Mouse (Mus musculus): Measurements from ENCODE around the gene Rab4a. TPM values are rescaled to one million over a fixed set of nuclear protein-coding genes. Genes with fewer than 3 reads are reported as not detected.

The Rab4a gene
- polyA plus RNA-seq, 1 experiment from 2014 or later: 50.8 TPM

DNA sequence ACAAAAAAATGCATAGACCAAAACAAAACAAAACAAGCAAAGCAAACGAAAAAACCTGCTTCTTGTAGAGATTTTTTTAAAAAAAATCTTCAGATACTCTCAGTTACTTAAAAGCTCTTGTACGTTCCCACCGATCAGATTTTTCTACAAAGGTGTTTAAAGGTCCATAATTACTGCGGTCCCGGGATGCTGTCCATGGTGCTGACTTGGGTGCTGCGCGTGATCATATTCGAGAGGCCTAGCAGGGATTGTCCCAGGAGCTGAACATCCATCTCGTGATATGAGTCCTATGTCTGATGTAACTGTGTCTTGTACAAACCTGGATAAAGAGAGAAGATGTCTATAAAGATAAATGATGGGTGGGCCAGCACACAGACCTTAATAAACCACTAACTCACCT is 32.7 kb downstream of the Rab4a start:
- Histone ChIP-seq H3K9me3 (ENCODE audit: low read length) (no peaks in the 10 kb centered on the region), H3K27ac (ENCODE audit: low read length) (no peak overlapping the region), H3K27me3 (ENCODE audit: insufficient read depth, low read length) (no peaks in the 10 kb centered on the region), H3K36me3 (ENCODE audit: insufficient read depth, low read length) (peaks cover 24% of the 10 kb centered on the region), H3K4me1 (ENCODE audit: insufficient read depth, low read length) (no peaks in the 10 kb centered on the region), H3K4me3 (ENCODE audit: low read length) (no peak overlapping the region), H3K4me2 (replicated peaks; ENCODE audit: low read depth, low read length) (no peak overlapping the region), H3K9ac (replicated peaks; ENCODE audit: low read length) (no peak overlapping the region)
- 68% methylated on average over 9 of the region's 9 CpGs for WGBS
- ATAC-seq (ENCODE audit: low FRiP score, low TSS enrichment): no peak

- WGBS: 90% methylated on average over 15 of the region's 15 CpGs
Measured at GRCm38 (mm10) chr8:123840578-123841345, 35.0 kb downstream of the Rab4a start.

GRCm38 (mm10) chr8:123842086-123842485 is 36.3 kb downstream of the Rab4a start:
- H3K27ac ChIP-seq (ENCODE audit: low read length): no peak overlapping the region
- H3K4me1 ChIP-seq (ENCODE audit: insufficient read depth, low read length): no peaks in the 10 kb centered on the region
- no peak overlapping the region for H3K9ac ChIP-seq (replicated peaks; ENCODE audit: low read length)
- H3K36me3 ChIP-seq (ENCODE audit: insufficient read depth, low read length): peaks cover 4% of the 10 kb centered on the region; the same call in 1 of the 2 replicates
- H3K9me3 ChIP-seq (ENCODE audit: low read length): no peaks in the 10 kb centered on the region
- no peak overlapping the region for H3K4me2 ChIP-seq (replicated peaks; ENCODE audit: low read depth, low read length)
- H3K4me3 ChIP-seq (ENCODE audit: low read length): no peak overlapping the region
- WGBS: 91% methylated on average over 12 of the region's 12 CpGs
- ATAC-seq (ENCODE audit: low FRiP score, low TSS enrichment): no peak
- no peaks in the 10 kb centered on the region for H3K27me3 ChIP-seq (ENCODE audit: insufficient read depth, low read length)

More at GRCm38 (mm10) chr8:123840578-123841345, 35.0 kb downstream of the Rab4a start:
- H3K27me3 ChIP-seq (ENCODE audit: insufficient read depth, low read length): no peaks in the 10 kb centered on the region
- no peak overlapping the region for H3K27ac ChIP-seq (ENCODE audit: low read length)
- no peaks in the 10 kb centered on the region for H3K4me1 ChIP-seq (ENCODE audit: insufficient read depth, low read length)
- H3K36me3 ChIP-seq (ENCODE audit: insufficient read depth, low read length): peaks cover 4% of the 10 kb centered on the region; the same call in 1 of the 2 replicates
- H3K9ac ChIP-seq (replicated peaks; ENCODE audit: low read length): no peak overlapping the region
- no peak for ATAC-seq (ENCODE audit: low FRiP score, low TSS enrichment)
- no peaks in the 10 kb centered on the region for H3K9me3 ChIP-seq (ENCODE audit: low read length)
- no peak overlapping the region for H3K4me3 ChIP-seq (ENCODE audit: low read length)
- no peak overlapping the region for H3K4me2 ChIP-seq (replicated peaks; ENCODE audit: low read depth, low read length)

GRCm38 (mm10) chr8:123844341-123844740 is 38.6 kb downstream of the Rab4a start:
- Histone ChIP-seq H3K4me3 (ENCODE audit: low read length) (no peak overlapping the region), H3K4me2 (replicated peaks; ENCODE audit: low read depth, low read length) (no peak overlapping the region), H3K27me3 (ENCODE audit: insufficient read depth, low read length) (no peaks in the 10 kb centered on the region), H3K4me1 (ENCODE audit: insufficient read depth, low read length) (no peaks in the 10 kb centered on the region), H3K27ac (ENCODE audit: low read length) (no peak overlapping the region), H3K9ac (replicated peaks; ENCODE audit: low read length) (no peak overlapping the region), H3K36me3 (ENCODE audit: insufficient read depth, low read length) (no peaks in the 10 kb centered on the region), H3K9me3 (ENCODE audit: low read length) (no peaks in the 10 kb centered on the region)
- ATAC-seq (ENCODE audit: low FRiP score, low TSS enrichment): no peak
- WGBS: 76% methylated on average over 7 of the region's 7 CpGs

DNA sequence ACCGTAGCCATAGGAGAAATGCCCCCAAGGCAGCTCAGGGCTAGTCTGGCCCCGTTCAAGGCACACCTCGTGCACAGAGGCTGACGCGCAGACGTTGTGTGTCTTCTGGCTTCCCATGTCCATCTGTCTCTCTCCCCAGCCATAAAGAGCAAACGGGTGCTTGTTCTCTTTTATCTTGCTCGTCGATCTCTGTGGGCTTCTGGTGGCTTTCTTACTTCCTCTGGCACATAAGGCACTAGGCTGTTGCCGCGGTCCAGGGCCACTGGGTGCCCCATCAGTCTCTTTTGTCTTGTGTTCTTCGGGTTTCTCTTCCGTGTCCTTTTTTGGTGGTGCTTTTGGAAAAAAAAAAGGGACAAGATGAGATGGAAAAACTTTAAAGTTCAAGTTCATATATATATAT is 39.3 kb downstream of the Rab4a start:
- 72% methylated on average over 13 of the region's 13 CpGs for WGBS
- Histone ChIP-seq H3K4me1 (ENCODE audit: insufficient read depth, low read length) (no peaks in the 10 kb centered on the region), H3K4me3 (ENCODE audit: low read length) (no peak overlapping the region), H3K9me3 (ENCODE audit: low read length) (no peaks in the 10 kb centered on the region), H3K27ac (ENCODE audit: low read length) (no peak overlapping the region), H3K9ac (replicated peaks; ENCODE audit: low read length) (no peak overlapping the region), H3K27me3 (ENCODE audit: insufficient read depth, low read length) (no peaks in the 10 kb centered on the region), H3K36me3 (ENCODE audit: insufficient read depth, low read length) (no peaks in the 10 kb centered on the region), H3K4me2 (replicated peaks; ENCODE audit: low read depth, low read length) (no peak overlapping the region)
- no peak for ATAC-seq (ENCODE audit: low FRiP score, low TSS enrichment)

DNA sequence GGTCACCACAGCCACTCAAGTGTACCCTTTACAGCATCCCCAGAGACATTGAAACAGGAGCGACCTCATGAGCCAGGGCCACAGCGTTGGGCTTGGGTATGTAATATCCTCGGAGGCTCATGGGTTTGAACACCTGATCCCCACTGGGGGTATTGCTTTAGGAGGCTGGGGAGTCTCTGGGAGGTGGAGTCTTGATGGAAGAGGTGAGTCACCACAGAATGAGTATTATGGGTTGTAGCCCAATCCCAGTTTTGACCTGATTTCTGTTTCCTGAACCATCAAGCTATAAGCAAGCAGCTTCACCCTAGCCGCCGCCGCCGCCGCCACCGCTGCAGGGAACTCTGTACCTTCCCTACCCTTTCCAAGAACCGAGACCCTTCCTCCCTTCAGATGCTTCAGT is 40.2 kb downstream of the Rab4a start:
- 89% methylated on average over 10 of the region's 10 CpGs for WGBS

DNA sequence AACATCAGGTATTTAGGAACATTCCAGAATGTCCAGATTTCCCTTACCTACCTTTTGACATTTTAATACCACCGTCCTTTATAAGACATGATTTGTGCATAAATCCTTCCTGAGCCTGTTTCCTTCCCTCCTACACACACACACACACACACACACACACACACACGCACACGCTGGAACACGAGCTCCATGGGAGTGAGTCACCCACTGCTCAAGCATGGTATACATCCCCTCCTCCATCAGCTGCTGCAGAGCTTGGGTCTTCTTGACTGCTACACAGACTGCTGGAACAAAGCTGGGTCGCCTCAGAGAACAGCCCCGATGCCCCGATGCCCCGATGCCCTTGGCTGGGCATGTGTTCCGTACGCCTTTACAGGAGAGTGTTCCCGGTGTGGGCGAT is 40.7 kb downstream of the Rab4a start:
- 83% methylated on average over 12 of the region's 12 CpGs for WGBS
- no peaks in the 10 kb centered on the region for H3K36me3 ChIP-seq (ENCODE audit: insufficient read depth, low read length)

More for the DNA sequence above, 40.2 kb downstream of the Rab4a start:
- Histone ChIP-seq H3K4me3 (ENCODE audit: low read length) (no peak overlapping the region), H3K4me1 (ENCODE audit: insufficient read depth, low read length) (no peaks in the 10 kb centered on the region), H3K27ac (ENCODE audit: low read length) (no peak overlapping the region), H3K9ac (replicated peaks; ENCODE audit: low read length) (no peak overlapping the region), H3K27me3 (ENCODE audit: insufficient read depth, low read length) (no peaks in the 10 kb centered on the region), H3K4me2 (replicated peaks; ENCODE audit: low read depth, low read length) (no peak overlapping the region), H3K36me3 (ENCODE audit: insufficient read depth, low read length) (no peaks in the 10 kb centered on the region), H3K9me3 (ENCODE audit: low read length) (no peaks in the 10 kb centered on the region)
- ATAC-seq (ENCODE audit: low FRiP score, low TSS enrichment): no peak

GRCm38 (mm10) chr8:123847546-123847945 is 41.8 kb downstream of the Rab4a start:
- Histone ChIP-seq H3K4me2 (replicated peaks; ENCODE audit: low read depth, low read length) (no peak overlapping the region), H3K9ac (replicated peaks; ENCODE audit: low read length) (no peak overlapping the region), H3K36me3 (ENCODE audit: insufficient read depth, low read length) (no peaks in the 10 kb centered on the region), H3K4me1 (ENCODE audit: insufficient read depth, low read length) (no peaks in the 10 kb centered on the region), H3K9me3 (ENCODE audit: low read length) (no peaks in the 10 kb centered on the region), H3K27ac (ENCODE audit: low read length) (no peak overlapping the region), H3K27me3 (ENCODE audit: insufficient read depth, low read length) (no peaks in the 10 kb centered on the region), H3K4me3 (ENCODE audit: low read length) (no peak overlapping the region)
- no peak for ATAC-seq (ENCODE audit: low FRiP score, low TSS enrichment)
- 63% methylated on average over 3 of the region's 3 CpGs for WGBS

More for the DNA sequence above, 40.7 kb downstream of the Rab4a start:
- no peak overlapping the region for H3K9ac ChIP-seq (replicated peaks; ENCODE audit: low read length)
- ATAC-seq (ENCODE audit: low FRiP score, low TSS enrichment): no peak
- no peak overlapping the region for H3K27ac ChIP-seq (ENCODE audit: low read length)
- no peak overlapping the region for H3K4me2 ChIP-seq (replicated peaks; ENCODE audit: low read depth, low read length)
- H3K9me3 ChIP-seq (ENCODE audit: low read length): no peaks in the 10 kb centered on the region
- no peak overlapping the region for H3K4me3 ChIP-seq (ENCODE audit: low read length)
- no peaks in the 10 kb centered on the region for H3K4me1 ChIP-seq (ENCODE audit: insufficient read depth, low read length)
- H3K27me3 ChIP-seq (ENCODE audit: insufficient read depth, low read length): no peaks in the 10 kb centered on the region

GRCm38 (mm10) chr8:123849352-123849751 is 43.6 kb downstream of the Rab4a start:
- Histone ChIP-seq H3K27me3 (ENCODE audit: insufficient read depth, low read length) (no peaks in the 10 kb centered on the region), H3K4me2 (replicated peaks; ENCODE audit: low read depth, low read length) (no peak overlapping the region), H3K9ac (replicated peaks; ENCODE audit: low read length) (no peak overlapping the region), H3K9me3 (ENCODE audit: low read length) (no peaks in the 10 kb centered on the region), H3K36me3 (ENCODE audit: insufficient read depth, low read length) (no peaks in the 10 kb centered on the region), H3K27ac (ENCODE audit: low read length) (no peak overlapping the region), H3K4me3 (ENCODE audit: low read length) (no peak overlapping the region), H3K4me1 (ENCODE audit: insufficient read depth, low read length) (no peaks in the 10 kb centered on the region)
- ATAC-seq (ENCODE audit: low FRiP score, low TSS enrichment): no peak
- WGBS: 90% methylated on average over 4 of the region's 4 CpGs

DNA sequence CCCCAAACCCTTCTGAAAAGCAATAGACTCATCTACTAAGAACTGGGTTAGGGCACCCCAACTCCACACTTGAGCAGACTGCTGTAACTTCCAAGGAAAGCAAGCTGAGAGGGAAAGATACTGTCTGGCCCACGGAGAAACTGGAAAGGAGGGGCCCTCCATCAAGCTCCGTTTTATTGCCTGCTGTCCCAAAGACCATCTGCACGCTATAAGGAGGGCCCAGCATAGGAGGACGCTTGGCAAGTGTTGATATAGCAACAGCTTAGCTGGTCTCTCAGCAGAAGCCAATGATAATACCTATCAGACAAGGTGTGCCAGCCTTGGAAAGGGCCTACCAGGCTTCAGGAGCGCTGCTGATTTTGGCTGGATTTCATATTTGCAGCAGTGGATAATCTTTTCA is 45.8 kb downstream of the Rab4a start:
- Histone ChIP-seq H3K9ac (replicated peaks; ENCODE audit: low read length) (no peak overlapping the region), H3K4me2 (replicated peaks; ENCODE audit: low read depth, low read length) (no peak overlapping the region), H3K36me3 (ENCODE audit: insufficient read depth, low read length) (no peaks in the 10 kb centered on the region), H3K4me1 (ENCODE audit: insufficient read depth, low read length) (no peaks in the 10 kb centered on the region), H3K9me3 (ENCODE audit: low read length) (no peaks in the 10 kb centered on the region), H3K4me3 (ENCODE audit: low read length) (no peak overlapping the region), H3K27me3 (ENCODE audit: insufficient read depth, low read length) (no peaks in the 10 kb centered on the region), H3K27ac (ENCODE audit: low read length) (no peak overlapping the region)
- WGBS: 34% methylated on average over 5 of the region's 5 CpGs
- no peak for ATAC-seq (ENCODE audit: low FRiP score, low TSS enrichment)
